Mouse (Mus musculus): ENCODE measurements around the gene Nop16.

DNA sequence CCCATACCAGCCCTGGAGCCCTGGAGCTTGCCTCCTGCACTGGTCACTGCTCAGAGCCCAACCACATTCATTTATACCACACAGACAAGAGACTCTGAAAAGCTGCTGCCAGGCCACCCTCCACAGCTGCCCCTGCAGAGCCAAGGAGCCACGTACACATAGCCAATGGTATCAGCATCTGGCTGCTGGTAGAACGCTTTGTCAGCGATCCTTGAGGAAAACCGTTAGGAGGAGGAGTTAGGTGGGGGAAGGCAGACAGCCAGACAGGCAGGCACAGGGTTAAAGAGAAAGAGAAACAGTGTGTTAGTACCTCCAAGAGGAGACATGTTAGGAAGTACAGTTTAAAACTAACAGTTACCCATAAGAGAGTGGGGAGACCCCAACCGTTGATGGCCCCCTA is 7.0 kb upstream of the Nop16 start:
- TF ChIP-seq POLR2A (IDR thresholded peaks at IDR 0.05; ENCODE audit: borderline replicate concordance, control insufficient read depth, low read depth, low read length) (no peak), CTCF (IDR thresholded peaks at IDR 0.05; ENCODE audit: control insufficient read depth, insufficient read depth, low read length) (no peak)

Measured in bone marrow, adult 2 months (tissue).